In genomic region chr7:71370128-71370527, GRCm38 (mm10) we compare ENCODE assay signal across 32 mouse cellular contexts. TPM values are rescaled to one million over a fixed set of nuclear protein-coding genes. Genes with fewer than 3 reads are reported as not detected.
DNase-seq lines count a peak whose midpoint lies in the region; ATAC-seq and TF ChIP-seq lines count a peak whose summit lies in the region.
"Had no signal": no experiment of that assay in that cellular context is flagged by ENCODE, and none has a peak within 500 bp of the region (broad histone marks: within the 10 kb centered on the region; RNA-seq: fewer than 3 reads in every experiment).

No protein-coding gene starts in this region.

- H3K4me3 ChIP-seq in heart, embryonic 11.5 days (ENCODE audit: low read depth, low read length): no peak overlapping the region
- no peak overlapping the region for H3K4me3 ChIP-seq in kidney, adult 2 months (ENCODE audit: insufficient read depth, low read depth, low read length)
- no peak overlapping the region for H3K4me3 ChIP-seq in liver, adult 2 months (ENCODE audit: insufficient read depth, low read depth, low read length)
- H3K4me3 ChIP-seq in liver, embryonic 12.5 days: no peak overlapping the region
- H3K4me3 ChIP-seq: forebrain, embryonic 13.5 days; megakaryocyte, embryonic 14.5 days; midbrain, embryonic 13.5 days had no signal

- no peaks in the 10 kb centered on the region for H3K27me3 ChIP-seq in heart, embryonic 11.5 days (ENCODE audit: control insufficient read depth, insufficient read depth, low read length)
- H3K27me3 ChIP-seq in kidney, adult 2 months (replicated peaks; ENCODE audit: control insufficient read depth, insufficient read depth, low read length): no peaks in the 10 kb centered on the region
- H3K27me3 ChIP-seq in liver, adult 2 months (ENCODE audit: control insufficient read depth, insufficient read depth, low read length): no peaks in the 10 kb centered on the region
- H3K27me3 ChIP-seq in liver, embryonic 12.5 days (replicated peaks): no peaks in the 10 kb centered on the region

- no peak for TF ChIP-seq CTCF in kidney, adult 2 months (conservative IDR thresholded peaks at IDR 0.05; ENCODE audit: insufficient read depth, insufficient read length, low read depth, low read length)
- no peak for TF ChIP-seq CTCF in liver, adult 2 months (IDR thresholded peaks at IDR 0.05; ENCODE audit: low read depth, low read length)

- peak; percentile 87 for DNase-seq in heart, adult 11 months
- peak; percentile 65 for DNase-seq in kidney, adult 2 months
- no peak for DNase-seq in kidney, adult 18-20 months
- DNase-seq in liver, adult 2 months (ENCODE audit: extremely low read depth, low read depth, low spot score): peak; percentile 11
- DNase-seq: cerebellum, adult 11 months; cerebellum, adult 9-10 months; cerebellum, postnatal 36 days; gastrocnemius, postnatal 25 days; liver; lung, postnatal 4 days; thymus, postnatal 4 days had no signal

- H3K36me3 ChIP-seq in heart, embryonic 11.5 days (ENCODE audit: control insufficient read depth, insufficient read depth, low read length): no peaks in the 10 kb centered on the region
- no peaks in the 10 kb centered on the region for H3K36me3 ChIP-seq in kidney, adult 2 months (ENCODE audit: control insufficient read depth, insufficient read depth, low read length)
- no peaks in the 10 kb centered on the region for H3K36me3 ChIP-seq in liver, adult 2 months (ENCODE audit: control insufficient read depth, insufficient read depth, low read length)
- no peaks in the 10 kb centered on the region for H3K36me3 ChIP-seq in liver, embryonic 12.5 days
- H3K36me3 ChIP-seq: midbrain, embryonic 13.5 days had no signal

- no peak for TF ChIP-seq POLR2A in kidney, adult 2 months (IDR thresholded peaks at IDR 0.05; ENCODE audit: low read depth, low read length)
- no peak for TF ChIP-seq POLR2A in liver, adult 2 months (IDR thresholded peaks at IDR 0.05; ENCODE audit: extremely low read depth, insufficient read depth, low read length)

- H3K4me2 ChIP-seq in heart, embryonic 11.5 days: no peak overlapping the region
- H3K4me2 ChIP-seq in liver, embryonic 12.5 days: no peak overlapping the region
- H3K4me2 ChIP-seq: forebrain, embryonic 13.5 days; midbrain, embryonic 13.5 days had no signal

- H3K9ac ChIP-seq in heart, embryonic 11.5 days (ENCODE audit: low read depth, low read length): no peak overlapping the region
- no peak overlapping the region for H3K9ac ChIP-seq in liver, adult 2 months (ENCODE audit: low read depth, low read length)
- H3K9ac ChIP-seq in liver, embryonic 12.5 days: no peak overlapping the region
- H3K9ac ChIP-seq: forebrain, embryonic 13.5 days; midbrain, embryonic 13.5 days had no signal

- H3K27ac ChIP-seq in heart, embryonic 11.5 days (ENCODE audit: low read depth, low read length): no peak overlapping the region
- no peak overlapping the region; the same call in 1 of the 2 replicates for H3K27ac ChIP-seq in kidney, adult 2 months (ENCODE audit: insufficient read depth, low read depth, low read length)
- H3K27ac ChIP-seq in liver, adult 2 months (replicated peaks; ENCODE audit: insufficient read depth, low read depth, low read length): no peak overlapping the region
- no peak overlapping the region for H3K27ac ChIP-seq in liver, embryonic 12.5 days
- H3K27ac ChIP-seq: forebrain, embryonic 13.5 days; midbrain, embryonic 13.5 days had no signal

- WGBS in heart, embryonic 11.5 days (ENCODE audit: insufficient replicate concordance): 70% methylated on average over 3 of the region's 3 CpGs
- 77% methylated on average over 3 of the region's 3 CpGs for WGBS in kidney, adult 2 months
- 83% methylated on average over 3 of the region's 3 CpGs for WGBS in liver, adult 2 months
- WGBS in liver, embryonic 12.5 days (ENCODE audit: insufficient replicate concordance): 62% methylated on average over 3 of the region's 3 CpGs

- no peaks in the 10 kb centered on the region for H3K79me2 ChIP-seq in liver, adult 2 months (ENCODE audit: control insufficient read depth, insufficient read depth, low read length)

- H3K9me3 ChIP-seq in heart, embryonic 11.5 days (replicated peaks; ENCODE audit: control insufficient read depth, low read length): no peaks in the 10 kb centered on the region
- no peaks in the 10 kb centered on the region for H3K9me3 ChIP-seq in liver, embryonic 12.5 days (replicated peaks)
- H3K9me3 ChIP-seq: forebrain, embryonic 13.5 days; megakaryocyte, embryonic 14.5 days; midbrain, embryonic 13.5 days had no signal

- H3K4me1 ChIP-seq in heart, embryonic 11.5 days (ENCODE audit: control insufficient read depth, insufficient read depth, low read length): no peaks in the 10 kb centered on the region
- 0 out of 2 replicates have a peak, but pooled peaks cover 2% of the 10 kb centered on the region for H3K4me1 ChIP-seq in kidney, adult 2 months (ENCODE audit: control insufficient read depth, insufficient read depth, low read length)
- no peaks in the 10 kb centered on the region; the same call in 1 of the 2 replicates for H3K4me1 ChIP-seq in liver, adult 2 months (ENCODE audit: control insufficient read depth, insufficient read depth, low read length)
- H3K4me1 ChIP-seq in liver, embryonic 12.5 days: no peaks in the 10 kb centered on the region

- no peak for ATAC-seq in heart, embryonic 11.5 days (replicated peaks; ENCODE audit: insufficient number of reproducible peaks, low FRiP score, low TSS enrichment)
- no peak for ATAC-seq in liver, embryonic 12.5 days
- ATAC-seq: CD4-positive, CD25-positive, alpha-beta regulatory T cell, adult 4 months; forebrain, embryonic 13.5 days; hindbrain, embryonic 16.5 days; midbrain, embryonic 13.5 days had no signal

RNA-seq across cellular contexts. Expression of gene Gm10295, which starts 18.8 kb away (rescaled TPM):
- not detected in 2 replicates for polyA plus RNA-seq in heart, embryonic 11.5 days (2014; fragmentation: Nextera tagmentation; extraction: Ambion mirVana)
- not detected in 2 replicates for polyA plus RNA-seq in kidney, adult 2 months (2012; rRNA removed)
- total RNA-seq in liver, adult 2 months (2014; rRNA removed): not detected in 2 replicates
- not detected in 2 replicates for polyA plus RNA-seq in liver, adult 2 months (2012; rRNA removed)
- polyA plus RNA-seq in liver, embryonic 12.5 days (2016; fragmentation: Nextera tagmentation; extraction: Ambion mirVana): not detected in 2 replicates
- total RNA-seq: gastrocnemius, postnatal 25 days; heart, adult 18-20 months; heart, postnatal 25 days; layer of hippocampus, adult 18-20 months; layer of hippocampus, postnatal 10 days; left cerebral cortex, adult 18-20 months; left cerebral cortex, postnatal 14 days; monocyte, adult 5-6 weeks had no signal
- polyA plus RNA-seq: CD4-positive, CD25-positive, alpha-beta regulatory T cell, adult 4 months; embryonic facial prominence, embryonic 11.5 days; forebrain, embryonic 13.5 days; hindbrain, embryonic 11.5 days; hindbrain, embryonic 16.5 days; intestine, embryonic 14.5 days; limb, embryonic 11.5 days; liver, embryonic 16.5 days; midbrain, embryonic 13.5 days; neural tube, embryonic 14.5 days; thymus, postnatal 0 days had no signal
